Mouse (Mus musculus) midbrain, embryonic 11.5 days (tissue): ENCODE results near the gene Rgs1. TPM values are rescaled to one million over a fixed set of nuclear protein-coding genes. Genes with fewer than 3 reads are reported as not detected.

Experiments used
- ATAC-seq: fragments of 200-750 bp; cut with Nextera tagmentation; 2 replicates; pipeline ENCODE4 v1.8.0; 2017; ENCODE audit warnings: moderate TSS enrichment, moderate library complexity; ENCODE audit not compliant: low FRiP score
- DNase-seq: peaks from one replicate; pipeline ENCODE4 v3.0.0; 2015; ENCODE audit warnings: low spot score; ENCODE audit errors: missing footprints
- H3K27ac ChIP-seq: fragments of 300-500 bp; sonication (generic); 2 replicates; pipeline ENCODE4 v1.5.1; 2014; ENCODE audit warnings: low read depth, low read length
- H3K27me3 ChIP-seq: fragments of 300-500 bp; sonication (generic); 2 replicates; pipeline ENCODE4 v1.6.1; 2014; ENCODE audit warnings: mild to moderate bottlenecking, low read length, moderate library complexity, mixed read lengths; ENCODE audit not compliant: control insufficient read depth, insufficient read depth
- H3K36me3 ChIP-seq: fragments of 300-500 bp; sonication (generic); 2 replicates; pipeline ENCODE4 v1.6.1; 2014; ENCODE audit warnings: mild to moderate bottlenecking, low read length, moderate library complexity, mixed read lengths; ENCODE audit not compliant: control insufficient read depth, insufficient read depth
- H3K4me1 ChIP-seq: fragments of 300-500 bp; sonication (generic); 2 replicates; pipeline ENCODE4 v1.6.1; 2014; ENCODE audit warnings: low read length; ENCODE audit not compliant: control insufficient read depth, insufficient read depth
- H3K4me2 ChIP-seq: fragments of 300-500 bp; sonication (generic); 2 replicates; pipeline ENCODE4 v1.6.1; 2014; ENCODE audit warnings: mild to moderate bottlenecking, moderate library complexity
- H3K4me3 ChIP-seq: fragments of 300-500 bp; sonication (generic); 2 replicates; pipeline ENCODE4 v1.5.1; 2014; ENCODE audit warnings: low read depth, low read length
- H3K9ac ChIP-seq: fragments of 300-500 bp; sonication (generic); 2 replicates; pipeline ENCODE4 v1.6.1; 2014; ENCODE audit warnings: low read length
- H3K9me3 ChIP-seq: fragments of 300-500 bp; sonication (generic); 2 replicates; pipeline ENCODE4 v1.6.1; 2016; ENCODE audit warnings: low read length; ENCODE audit not compliant: control insufficient read depth
- WGBS: fragments of 180-500 bp; shearing (Covaris S2); extraction: QIAGEN DNeasy Blood & Tissue Kit; methylation state at CpG from one replicate; pipeline ENCODE4 v1.1.7; 2014; 5-methylcytosine and 5-hydroxymethylcytosine counted together
- polyA plus RNA-seq: library from polyadenylated mRNA; unstranded; fragments of >200 nt; fragmentation: Nextera tagmentation; extraction: Ambion mirVana; gene quantifications from 2 replicates; pipeline ENCODE4 v1.2.1, GENCODE M21; 2014

Gene Rgs1
- not detected in 2 replicates for polyA plus RNA-seq

GRCm38 (mm10) chr1:144248923-144249322 lies at the start of gene Rgs1:
Rgs1 (minus strand) TSS chr1:144249242.
- no peak within 1 kb of the TSS for H3K9ac ChIP-seq
- ATAC-seq: no peak
- WGBS: 84% methylated on average over 9 of the region's 9 CpGs
- no peaks in the 10 kb centered on the region for H3K36me3 ChIP-seq
- H3K27me3 ChIP-seq: no peaks in the 10 kb centered on the region
- H3K9me3 ChIP-seq: no peaks in the 10 kb centered on the region
- H3K4me3 ChIP-seq: no peak within 1 kb of the TSS
- no peak within 1 kb of the TSS for H3K4me2 ChIP-seq
- H3K27ac ChIP-seq: no peak within 1 kb of the TSS
- H3K4me1 ChIP-seq: no peaks in the 10 kb centered on the region
- no peak for DNase-seq

DNA sequence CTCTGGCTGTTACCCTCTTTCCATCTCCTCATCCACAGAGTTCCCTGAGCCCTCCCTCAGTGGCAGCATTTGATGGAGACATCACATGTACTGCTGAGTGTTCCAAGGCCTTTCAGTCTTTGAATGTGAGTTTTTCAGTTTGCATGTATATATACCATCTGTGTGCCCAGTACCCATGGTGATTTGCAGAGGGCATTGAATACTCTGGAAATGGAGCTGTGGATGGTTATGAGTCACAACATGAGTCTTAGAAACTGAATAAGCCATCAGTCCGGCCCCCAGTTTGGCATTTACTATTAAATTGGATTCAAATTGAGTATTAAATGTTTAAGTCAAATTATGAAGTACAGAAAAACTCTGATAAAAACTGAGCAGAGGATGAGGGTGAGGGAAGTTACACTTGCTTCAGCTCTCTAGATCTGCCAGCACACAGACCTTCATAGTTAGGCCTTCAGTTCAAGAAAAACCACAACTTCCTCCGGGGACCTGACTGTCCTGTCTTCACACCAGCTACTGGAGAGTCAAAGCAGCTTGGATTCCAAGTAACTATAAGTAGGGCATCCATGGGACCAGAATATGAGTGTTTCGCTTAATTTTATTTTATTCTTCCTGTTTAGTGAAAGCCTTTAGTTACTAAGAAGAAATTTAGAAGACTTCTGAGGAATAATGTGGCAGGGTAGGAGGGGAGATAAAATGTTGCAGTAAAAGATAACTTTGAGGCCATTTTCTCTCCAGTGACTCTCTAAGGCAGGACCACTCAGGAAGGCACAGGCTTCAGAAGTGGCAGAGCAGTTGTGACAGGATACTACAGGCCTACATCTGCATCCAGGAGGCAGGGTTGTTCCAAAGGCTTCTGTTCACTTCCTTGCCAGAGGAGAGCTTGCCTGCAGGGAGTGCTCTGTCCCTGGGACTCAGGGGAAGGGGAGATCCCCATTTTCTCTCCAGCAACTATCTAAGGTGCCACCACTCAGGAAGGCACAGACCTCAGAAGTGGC lies 34.3 kb upstream of the Rgs1 start:
- Histone ChIP-seq H3K9me3 (no peaks in the 10 kb centered on the region), H3K27ac (no peak overlapping the region), H3K27me3 (no peaks in the 10 kb centered on the region), H3K4me1 (no peaks in the 10 kb centered on the region), H3K4me2 (no peak overlapping the region), H3K4me3 (no peak overlapping the region), H3K9ac (no peak overlapping the region), H3K36me3 (no peaks in the 10 kb centered on the region)
- ATAC-seq: no peak
- 90% methylated on average over 3 of the region's 3 CpGs for WGBS
- no peak for DNase-seq

GRCm38 (mm10) chr1:144280056-144280455 lies 31.0 kb upstream of the Rgs1 start:
- no peak for DNase-seq
- H3K4me3 ChIP-seq: no peak overlapping the region
- no peaks in the 10 kb centered on the region for H3K4me1 ChIP-seq
- H3K27me3 ChIP-seq: no peaks in the 10 kb centered on the region
- H3K9me3 ChIP-seq: no peaks in the 10 kb centered on the region
- WGBS: 84% methylated on average over 4 of the region's 4 CpGs
- no peak overlapping the region for H3K4me2 ChIP-seq
- no peak overlapping the region for H3K27ac ChIP-seq
- H3K9ac ChIP-seq: no peak overlapping the region
- no peak for ATAC-seq
- H3K36me3 ChIP-seq: no peaks in the 10 kb centered on the region

DNA sequence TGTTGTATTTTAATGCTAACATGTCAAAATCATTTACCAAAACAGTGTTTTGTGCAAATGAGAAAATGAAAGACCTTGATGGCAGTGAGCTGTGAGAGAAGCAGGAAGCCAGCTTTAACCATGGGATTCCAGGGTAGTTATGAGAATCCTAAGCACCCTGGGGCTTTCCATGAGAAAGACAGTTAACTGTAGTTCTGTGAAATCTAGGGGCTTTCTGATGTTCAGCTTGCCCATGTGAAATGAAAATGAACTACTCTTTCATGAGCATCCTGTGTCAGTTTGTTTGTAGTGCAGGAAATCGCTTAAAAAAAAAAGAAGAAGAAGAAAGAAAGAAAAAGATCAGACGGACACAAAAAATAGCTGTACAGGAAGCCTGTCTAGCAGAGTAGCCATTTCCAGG lies 23.9 kb upstream of the Rgs1 start:
- DNase-seq (no peak), ATAC-seq (no peak)
- Histone ChIP-seq H3K36me3 (no peaks in the 10 kb centered on the region), H3K27ac (no peak overlapping the region), H3K9ac (no peak overlapping the region), H3K4me3 (no peak overlapping the region), H3K27me3 (no peaks in the 10 kb centered on the region), H3K9me3 (no peaks in the 10 kb centered on the region), H3K4me2 (no peak overlapping the region), H3K4me1 (no peaks in the 10 kb centered on the region)
- WGBS: 82% methylated on average over 2 of the region's 2 CpGs

DNA sequence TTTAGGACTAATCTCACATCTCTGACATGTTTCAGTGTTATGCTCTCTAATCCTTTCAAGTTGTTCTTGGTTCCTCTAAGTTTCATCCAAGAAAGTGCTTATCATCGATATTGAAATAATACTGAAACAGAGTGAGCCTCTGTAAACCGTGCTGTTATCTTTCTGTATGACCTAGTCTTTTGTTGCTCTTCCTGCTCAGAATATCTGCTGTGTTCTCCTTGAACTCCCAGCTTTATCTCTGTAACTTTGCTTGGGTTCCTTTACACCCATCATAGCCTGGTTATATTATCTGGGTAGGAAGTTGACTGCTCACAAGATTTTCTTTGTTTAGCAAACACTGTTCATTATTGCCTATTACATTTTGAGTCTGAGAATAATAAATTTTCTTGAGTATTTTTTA lies 20.1 kb upstream of the Rgs1 start:
- Histone ChIP-seq H3K36me3 (no peaks in the 10 kb centered on the region), H3K9ac (no peak overlapping the region), H3K27ac (no peak overlapping the region), H3K27me3 (no peaks in the 10 kb centered on the region), H3K4me1 (no peaks in the 10 kb centered on the region), H3K4me2 (no peak overlapping the region), H3K4me3 (no peak overlapping the region), H3K9me3 (no peaks in the 10 kb centered on the region)
- WGBS: 91% methylated on average over 2 of the region's 2 CpGs
- DNase-seq (no peak), ATAC-seq (no peak)

DNA sequence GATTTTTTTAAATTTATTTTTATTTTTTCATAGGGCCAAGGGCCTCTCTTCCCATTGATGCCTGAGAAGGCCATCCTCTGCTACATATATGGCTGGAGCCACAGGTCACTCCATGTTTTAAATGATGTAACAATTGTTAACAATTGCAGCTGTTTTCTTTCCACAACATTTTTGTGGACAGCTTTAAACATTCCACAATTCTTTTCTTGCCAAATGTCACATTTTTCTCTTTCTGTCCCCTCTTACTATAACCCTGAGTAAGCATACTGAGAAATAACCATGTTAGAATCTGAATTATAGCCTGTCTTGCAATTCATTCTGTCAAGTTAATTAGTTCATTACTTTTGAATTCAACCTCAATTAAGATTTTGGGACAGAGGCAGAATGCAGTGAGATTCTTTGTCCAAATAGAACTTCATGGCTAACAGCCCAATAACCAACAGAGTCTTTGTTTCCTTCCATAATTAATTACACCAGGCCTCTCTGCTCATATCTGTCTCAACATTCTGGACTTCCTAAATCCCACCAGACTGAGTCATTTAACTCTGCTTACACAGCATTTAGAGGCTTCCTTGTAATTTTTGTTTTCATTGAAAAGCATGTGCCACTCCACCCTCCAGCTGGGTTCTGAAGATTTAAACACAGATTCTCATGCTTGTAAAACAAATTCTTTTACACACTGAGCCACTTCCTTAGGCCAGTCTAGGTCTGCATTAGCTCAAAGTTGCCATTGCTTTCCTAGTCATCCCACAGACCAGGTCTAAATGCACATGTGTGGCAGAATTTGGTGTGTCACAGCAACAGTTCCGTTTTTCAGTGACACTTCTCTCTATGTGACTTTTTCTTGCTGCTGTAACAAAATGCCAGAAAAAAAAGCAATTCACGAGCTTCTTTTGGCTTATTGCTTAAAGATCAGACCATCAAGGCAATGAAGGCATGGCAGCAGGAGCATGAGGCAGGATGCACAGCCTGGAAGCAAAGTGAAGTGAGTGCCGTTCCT lies 18.7 kb upstream of the Rgs1 start:
- no peak overlapping the region for H3K27ac ChIP-seq
- no peaks in the 10 kb centered on the region for H3K4me1 ChIP-seq
- WGBS: 75% methylated on average over 3 of the region's 3 CpGs
- H3K9me3 ChIP-seq: no peaks in the 10 kb centered on the region
- no peak overlapping the region for H3K4me2 ChIP-seq
- H3K27me3 ChIP-seq: no peaks in the 10 kb centered on the region
- no peak overlapping the region for H3K9ac ChIP-seq
- no peaks in the 10 kb centered on the region for H3K36me3 ChIP-seq
- no peak overlapping the region for H3K4me3 ChIP-seq
- ATAC-seq (no peak), DNase-seq (no peak)

- WGBS: 82% methylated on average over 3 of the region's 3 CpGs
- Histone ChIP-seq H3K27me3 (no peaks in the 10 kb centered on the region), H3K4me2 (no peak overlapping the region), H3K36me3 (no peaks in the 10 kb centered on the region), H3K4me1 (no peaks in the 10 kb centered on the region), H3K27ac (no peak overlapping the region), H3K9ac (no peak overlapping the region), H3K4me3 (no peak overlapping the region), H3K9me3 (no peaks in the 10 kb centered on the region)
- ATAC-seq: no peak
- DNase-seq: no peak
These were observed 15.0 kb upstream of the Rgs1 start for GRCm38 (mm10) chr1:144264000-144264399.

- H3K9me3 ChIP-seq: no peaks in the 10 kb centered on the region
- DNase-seq (no peak), ATAC-seq (no peak)
- no peak overlapping the region for H3K4me3 ChIP-seq
- no peak overlapping the region for H3K9ac ChIP-seq
- no peak overlapping the region for H3K27ac ChIP-seq
- H3K27me3 ChIP-seq: no peaks in the 10 kb centered on the region
- no peak overlapping the region for H3K4me2 ChIP-seq
- no peaks in the 10 kb centered on the region for H3K36me3 ChIP-seq
- no peaks in the 10 kb centered on the region for H3K4me1 ChIP-seq
These were observed 13.0 kb upstream of the Rgs1 start for GRCm38 (mm10) chr1:144262008-144262407.

DNA sequence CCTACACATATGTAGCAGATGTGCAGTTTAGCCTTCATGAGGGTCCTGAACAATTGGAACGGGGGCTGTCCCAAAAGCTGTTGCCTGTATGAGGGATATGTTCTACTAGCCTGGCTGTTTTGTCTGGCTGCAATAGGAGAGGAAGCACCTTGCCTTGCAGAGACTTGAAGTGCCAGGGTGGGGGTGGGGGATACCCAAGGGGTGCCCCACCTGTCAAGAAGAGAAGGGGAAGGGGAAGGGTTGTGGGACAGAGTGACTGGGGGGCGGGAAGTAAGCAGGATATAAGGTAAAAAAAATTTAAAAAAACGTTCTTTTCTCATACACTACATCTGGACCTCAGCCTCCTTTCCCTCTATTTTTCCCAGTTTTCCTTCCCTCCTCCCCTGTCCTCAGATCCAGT lies 9.7 kb upstream of the Rgs1 start:
- DNase-seq (no peak), ATAC-seq (no peak)
- Histone ChIP-seq H3K4me3 (no peak overlapping the region), H3K27ac (no peak overlapping the region), H3K4me1 (no peaks in the 10 kb centered on the region), H3K4me2 (no peak overlapping the region), H3K27me3 (no peaks in the 10 kb centered on the region), H3K9ac (no peak overlapping the region), H3K36me3 (no peaks in the 10 kb centered on the region), H3K9me3 (no peaks in the 10 kb centered on the region)
- 68% methylated on average over 3 of the region's 3 CpGs for WGBS
